Mouse (Mus musculus): ENCODE data around the gene Nom1. TPM values are rescaled to one million over a fixed set of nuclear protein-coding genes. Genes with fewer than 3 reads are reported as not detected.

Nom1 gene
- polyA plus RNA-seq, 1 experiment from 2014 or later: 29.5 TPM

DNA sequence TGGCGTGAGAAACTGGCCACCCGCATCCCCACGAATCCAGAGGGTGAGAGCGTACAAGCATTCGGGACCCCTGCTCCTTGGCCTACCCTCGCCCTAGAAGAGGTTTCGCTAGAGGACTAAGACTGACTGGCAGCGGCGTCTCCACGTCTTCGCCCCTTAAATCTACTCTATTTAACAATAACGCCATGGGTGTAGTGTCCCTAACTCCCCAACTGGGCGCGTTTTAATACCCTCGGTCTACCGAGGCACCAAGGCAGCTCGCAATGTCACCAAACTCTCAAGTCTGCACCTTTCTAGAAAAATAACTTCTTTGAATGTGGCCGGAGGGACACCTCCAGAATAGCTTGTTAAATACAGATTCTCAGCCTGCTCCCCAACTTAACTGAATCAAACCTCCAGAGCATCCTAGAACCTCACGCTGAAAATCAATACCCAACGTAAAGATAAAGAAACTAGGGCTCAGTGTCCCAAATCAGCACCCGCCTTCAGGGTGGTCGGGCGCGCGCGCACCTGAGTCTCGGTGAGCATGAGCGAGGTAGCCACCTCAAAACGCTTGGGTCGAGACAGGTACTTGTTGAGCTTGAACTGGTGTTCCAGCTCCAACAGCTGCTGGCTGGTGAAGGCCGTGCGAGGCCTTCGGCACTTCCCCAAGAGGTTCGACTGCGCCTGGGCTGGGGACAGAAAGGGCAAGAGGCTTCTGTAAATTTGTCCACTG is 39.9 kb downstream of the Nom1 start:
- H3K27ac ChIP-seq: no peak overlapping the region

DNA sequence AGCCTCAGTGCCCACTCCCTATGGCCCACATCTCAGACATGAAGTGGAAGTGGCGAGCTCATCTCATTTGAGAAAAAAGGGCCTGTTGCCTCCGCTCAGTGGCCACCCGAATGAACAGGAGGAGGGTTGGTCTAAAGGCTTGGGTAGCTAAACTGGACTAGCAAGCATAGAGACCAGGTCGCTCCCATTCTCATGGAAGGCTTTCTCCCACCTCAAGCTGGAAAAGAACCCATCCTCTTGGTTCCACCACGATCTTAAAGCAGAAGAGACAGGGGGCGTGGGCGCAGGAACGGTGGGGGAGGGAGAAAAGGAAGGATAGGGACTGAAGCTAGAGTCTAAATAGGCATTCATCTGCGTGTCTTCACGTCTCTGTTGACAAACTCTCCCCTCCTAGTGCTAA is 40.6 kb downstream of the Nom1 start:
- H3K9me3 ChIP-seq: no peaks in the 10 kb centered on the region
- 1% methylated on average over 10 of the region's 10 CpGs for WGBS
- no peak overlapping the region for H3K27ac ChIP-seq
- no peaks in the 10 kb centered on the region for H3K36me3 ChIP-seq
- DNase-seq (ENCODE audit: low spot score): no peak
- peaks cover 100% of the 10 kb centered on the region for H3K27me3 ChIP-seq (ENCODE audit: insufficient read depth, poor library complexity, severe bottlenecking)
- peaks cover 31% of the 10 kb centered on the region for H3K4me1 ChIP-seq
- no peak overlapping the region for H3K4me3 ChIP-seq

More for the DNA sequence above, 39.9 kb downstream of the Nom1 start:
- Histone ChIP-seq H3K27me3 (ENCODE audit: insufficient read depth, poor library complexity, severe bottlenecking) (peaks cover 100% of the 10 kb centered on the region), H3K36me3 (no peaks in the 10 kb centered on the region), H3K4me1 (peaks cover 31% of the 10 kb centered on the region), H3K9me3 (no peaks in the 10 kb centered on the region), H3K4me3 (peak overlapping the region; percentile 27; the same call in 1 of the 2 replicates)
- DNase-seq (ENCODE audit: low spot score): no peak
- 2% methylated on average over 35 of the region's 35 CpGs for WGBS

DNA sequence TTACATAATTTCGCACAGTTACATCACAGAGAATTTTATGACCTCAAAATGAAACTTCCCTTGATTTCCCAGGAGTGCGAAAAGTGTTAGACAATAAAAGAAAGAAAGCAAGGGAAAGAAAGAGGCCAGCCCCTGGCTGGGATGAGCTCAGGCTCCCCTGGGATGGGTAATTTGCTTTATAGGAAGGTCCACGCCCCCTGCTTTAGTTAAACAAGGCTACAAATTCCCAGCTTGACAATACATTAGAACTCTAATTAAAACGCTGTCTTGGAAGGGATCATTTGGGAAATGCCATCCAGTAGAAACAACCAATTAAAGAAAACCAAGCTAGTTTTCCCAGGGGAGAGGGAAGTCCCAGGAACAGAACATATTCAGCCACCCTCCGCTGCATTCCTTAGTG is 41.1 kb downstream of the Nom1 start:
- Histone ChIP-seq H3K9me3 (no peaks in the 10 kb centered on the region), H3K4me1 (peaks cover 31% of the 10 kb centered on the region), H3K36me3 (no peaks in the 10 kb centered on the region), H3K27ac (no peak overlapping the region), H3K4me3 (no peak overlapping the region), H3K27me3 (ENCODE audit: insufficient read depth, poor library complexity, severe bottlenecking) (peaks cover 100% of the 10 kb centered on the region)
- no peak for DNase-seq (ENCODE audit: low spot score)
- WGBS: 7% methylated on average over 5 of the region's 5 CpGs

GRCm38 (mm10) chr5:29476021-29476420 is 41.6 kb downstream of the Nom1 start:
- Histone ChIP-seq H3K9me3 (no peaks in the 10 kb centered on the region), H3K4me3 (no peak overlapping the region), H3K36me3 (no peaks in the 10 kb centered on the region), H3K27me3 (ENCODE audit: insufficient read depth, poor library complexity, severe bottlenecking) (peaks cover 100% of the 10 kb centered on the region), H3K27ac (no peak overlapping the region), H3K4me1 (peaks cover 31% of the 10 kb centered on the region)
- DNase-seq (ENCODE audit: low spot score): no peak
- WGBS: 0% methylated on average over 1 of the region's 1 CpGs

DNA sequence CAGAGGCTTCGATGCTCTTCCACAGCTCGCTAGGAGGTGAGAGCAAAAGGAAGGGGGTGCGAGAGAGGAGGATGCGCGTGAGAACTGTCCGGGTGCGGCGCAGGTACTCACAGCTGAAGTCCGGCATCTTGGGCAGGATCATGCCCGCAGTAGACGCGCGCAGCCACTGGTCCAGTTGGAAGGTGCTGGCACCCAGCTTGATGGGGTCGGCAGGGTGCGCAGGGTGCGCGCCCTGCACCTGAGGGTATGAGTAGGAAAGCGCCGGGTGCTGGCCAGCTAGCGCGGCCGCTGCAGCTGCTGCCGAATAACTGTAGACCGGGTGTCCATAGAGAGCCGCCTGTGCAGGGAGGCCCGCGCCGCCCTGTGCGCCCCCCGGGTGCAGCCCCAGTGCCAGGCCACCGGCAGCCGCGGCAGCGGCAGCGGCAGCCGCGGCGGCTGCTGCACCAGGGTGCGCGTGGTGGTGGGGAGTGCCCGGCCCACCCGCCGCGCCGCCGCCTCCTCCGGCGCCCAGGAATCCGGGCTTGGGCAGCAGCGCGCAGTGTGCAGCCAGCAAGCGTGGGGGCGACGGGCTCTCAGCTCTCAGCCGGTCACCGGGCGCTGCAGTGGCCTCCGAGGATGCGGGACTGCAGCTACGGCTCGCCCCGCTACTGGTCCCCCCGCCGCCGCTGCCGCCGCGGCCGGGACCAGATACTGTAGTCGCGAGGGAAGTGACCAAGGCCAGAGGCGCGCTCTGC is 43.2 kb downstream of the Nom1 start:
- peaks cover 27% of the 10 kb centered on the region for H3K4me1 ChIP-seq
- 1% methylated on average over 70 of the region's 73 CpGs for WGBS

DNA sequence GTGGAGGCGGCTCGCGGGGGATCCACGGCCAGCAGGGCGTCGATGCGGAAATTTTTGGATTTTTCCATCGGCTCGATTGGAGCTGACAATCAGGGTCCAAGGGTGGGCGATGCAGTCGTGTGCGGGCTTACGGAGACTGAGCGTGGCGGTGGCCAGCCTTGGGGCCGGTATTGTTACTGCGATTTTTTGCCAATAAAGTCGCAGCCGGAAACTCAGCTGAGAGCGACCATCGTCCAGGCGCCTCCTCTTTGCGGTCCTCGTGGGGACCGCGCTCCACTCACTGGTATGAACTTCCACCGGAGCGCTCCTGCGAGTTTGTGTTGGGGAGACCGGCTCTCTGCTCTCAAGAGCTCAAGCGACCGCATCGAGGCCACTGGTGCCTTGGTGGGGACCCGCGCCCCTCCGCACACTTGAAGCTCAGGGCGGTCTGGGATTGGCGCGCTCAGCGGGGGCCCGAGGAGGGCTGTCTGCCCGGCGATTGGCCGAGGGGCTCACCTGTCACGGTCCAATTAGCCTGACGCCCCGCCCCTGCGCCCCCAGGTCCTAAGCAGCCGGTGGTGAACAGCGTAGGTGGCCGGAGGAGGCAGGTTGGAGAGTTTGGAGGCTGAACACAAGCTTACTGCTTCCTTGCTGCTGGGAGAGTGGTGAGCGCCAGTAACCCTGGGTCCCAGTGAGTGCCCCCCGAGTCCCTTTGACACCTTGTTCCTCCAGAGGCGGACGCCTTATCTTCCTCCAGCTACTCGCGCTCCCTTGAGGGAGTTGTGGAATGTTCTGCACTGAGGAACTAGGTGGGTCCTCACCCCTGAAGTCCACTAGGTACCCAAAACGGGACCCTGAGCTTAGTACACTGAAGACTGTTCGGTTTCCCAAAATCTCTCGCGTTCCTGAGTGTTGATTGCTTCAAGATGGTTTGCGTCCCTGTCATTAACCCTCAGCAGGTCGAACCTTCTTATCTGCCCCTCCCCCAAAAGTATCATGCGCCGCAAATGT is 44.0 kb downstream of the Nom1 start, which contains the start of gene Mnx1:
Mnx1 (minus strand) TSS at position 263 of the 990 bp plus-strand sequence.
- peak within 1 kb of the TSS; percentile 12; the same call in 1 of the 2 replicates for H3K27ac ChIP-seq
- H3K36me3 ChIP-seq: no peaks in the 10 kb centered on the region
- H3K9me3 ChIP-seq: no peaks in the 10 kb centered on the region
- peaks cover 27% of the 10 kb centered on the region for H3K4me1 ChIP-seq
- H3K4me3 ChIP-seq: peak within 1 kb of the TSS; percentile 58
- no peak for DNase-seq (ENCODE audit: low spot score)
- peaks cover 100% of the 10 kb centered on the region for H3K27me3 ChIP-seq (ENCODE audit: insufficient read depth, poor library complexity, severe bottlenecking)
- WGBS: under 1% methylated on average over 65 of the region's 65 CpGs

More for the DNA sequence above, 43.2 kb downstream of the Nom1 start:
- Histone ChIP-seq H3K4me3 (peak overlapping the region; percentile 58), H3K27me3 (ENCODE audit: insufficient read depth, poor library complexity, severe bottlenecking) (peaks cover 100% of the 10 kb centered on the region), H3K27ac (peak overlapping the region; percentile 12; the same call in 1 of the 2 replicates), H3K36me3 (no peaks in the 10 kb centered on the region), H3K9me3 (no peaks in the 10 kb centered on the region)
- DNase-seq (ENCODE audit: low spot score): no peak

GRCm38 (mm10) chr5:29479198-29479593 is 44.7 kb downstream of the Nom1 start:
- peaks cover 100% of the 10 kb centered on the region for H3K27me3 ChIP-seq (ENCODE audit: insufficient read depth, poor library complexity, severe bottlenecking)
- no peak for DNase-seq (ENCODE audit: low spot score)
- peaks cover 21% of the 10 kb centered on the region for H3K4me1 ChIP-seq
- under 1% methylated on average over 14 of the region's 14 CpGs for WGBS
- no peaks in the 10 kb centered on the region for H3K9me3 ChIP-seq
- H3K27ac ChIP-seq: no peak overlapping the region
- H3K4me3 ChIP-seq: no peak overlapping the region
- no peaks in the 10 kb centered on the region for H3K36me3 ChIP-seq

DNA sequence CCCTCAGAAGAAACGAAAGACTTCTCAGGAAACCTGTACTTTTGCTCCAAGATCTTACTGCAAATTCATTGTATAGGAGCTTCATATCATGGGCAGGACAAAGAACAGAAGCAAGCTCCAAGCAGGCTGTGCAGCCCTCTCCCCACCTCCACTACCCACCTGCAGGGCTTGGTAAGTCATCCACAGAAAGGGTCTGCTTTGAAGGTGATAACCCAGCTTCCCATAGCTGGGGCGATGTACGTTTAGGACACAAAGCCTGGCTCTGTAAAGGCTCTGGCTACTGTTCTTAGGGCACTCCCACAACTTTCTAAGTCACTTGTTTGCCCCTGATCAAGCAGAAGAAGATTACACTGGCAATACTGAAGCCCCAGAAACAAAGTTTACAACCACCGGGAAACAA is 49.3 kb downstream of the Nom1 start:
- no peak overlapping the region for H3K4me3 ChIP-seq
- H3K27me3 ChIP-seq (ENCODE audit: insufficient read depth, poor library complexity, severe bottlenecking): peaks cover 100% of the 10 kb centered on the region
- WGBS: 12% methylated on average over 4 of the region's 4 CpGs
- no peak for DNase-seq (ENCODE audit: low spot score)
- H3K9me3 ChIP-seq: no peaks in the 10 kb centered on the region
- peaks cover 10% of the 10 kb centered on the region for H3K4me1 ChIP-seq
- no peaks in the 10 kb centered on the region for H3K36me3 ChIP-seq
- no peak overlapping the region for H3K27ac ChIP-seq

- Histone ChIP-seq H3K9me3 (no peaks in the 10 kb centered on the region), H3K4me3 (peak overlapping the region; percentile 27; the same call in 1 of the 2 replicates), H3K27me3 (ENCODE audit: insufficient read depth, poor library complexity, severe bottlenecking) (peaks cover 100% of the 10 kb centered on the region), H3K4me1 (peaks cover 5% of the 10 kb centered on the region; the same call in 1 of the 2 replicates), H3K36me3 (no peaks in the 10 kb centered on the region), H3K27ac (no peak overlapping the region)
- DNase-seq (ENCODE audit: low spot score): no peak
- 2% methylated on average over 38 of the region's 38 CpGs for WGBS
These were observed 50.8 kb downstream of the Nom1 start for GRCm38 (mm10) chr5:29484965-29485940.

DNA sequence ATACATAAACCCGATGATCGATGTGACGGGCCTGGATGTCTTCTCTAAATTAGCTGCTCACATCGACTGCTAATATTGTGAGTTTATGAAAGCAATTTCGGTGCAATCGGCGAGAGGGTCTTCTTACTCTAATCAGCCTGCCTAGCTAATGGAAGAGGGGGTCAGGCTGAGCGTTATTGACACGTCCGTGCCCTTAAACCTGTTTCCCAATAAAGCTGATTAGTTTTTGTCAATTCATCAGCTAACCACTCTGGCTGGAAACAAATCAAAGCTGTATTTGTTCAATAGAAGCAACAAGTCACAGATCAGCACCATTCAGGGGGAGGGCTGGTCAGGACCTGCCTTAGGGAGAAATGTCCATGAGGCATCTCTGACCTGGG is 51.5 kb downstream of the Nom1 start:
- H3K36me3 ChIP-seq: no peaks in the 10 kb centered on the region
- H3K27ac ChIP-seq: no peak overlapping the region
- H3K4me3 ChIP-seq: 0 out of 2 replicates have a peak overlapping the region, but pooled peaks have one; percentile 27
- H3K27me3 ChIP-seq (ENCODE audit: insufficient read depth, poor library complexity, severe bottlenecking): peaks cover 100% of the 10 kb centered on the region
- H3K4me1 ChIP-seq: peaks cover 5% of the 10 kb centered on the region; the same call in 1 of the 2 replicates
- no peak for DNase-seq (ENCODE audit: low spot score)
- H3K9me3 ChIP-seq: no peaks in the 10 kb centered on the region
- 11% methylated on average over 10 of the region's 10 CpGs for WGBS

GRCm38 (mm10) chr5:29487321-29487720 is 52.9 kb downstream of the Nom1 start:
- H3K4me3 ChIP-seq: no peak overlapping the region
- no peak overlapping the region for H3K27ac ChIP-seq
- WGBS: 24% methylated on average over 13 of the region's 13 CpGs
- H3K4me1 ChIP-seq: peaks cover 5% of the 10 kb centered on the region; the same call in 1 of the 2 replicates
- H3K27me3 ChIP-seq (ENCODE audit: insufficient read depth, poor library complexity, severe bottlenecking): peaks cover 98% of the 10 kb centered on the region
- DNase-seq (ENCODE audit: low spot score): no peak
- H3K36me3 ChIP-seq: no peaks in the 10 kb centered on the region
- H3K9me3 ChIP-seq: no peaks in the 10 kb centered on the region

Measured in heart, embryonic 10.5 days (tissue).